Mouse (Mus musculus) heart, embryonic 14.5 days (tissue): ENCODE measurements around the gene Rbm7. TPM values are rescaled to one million over a fixed set of nuclear protein-coding genes. Genes with fewer than 3 reads are reported as not detected.
"Not testable (repeated sequence)": the region's sequence is repeated elsewhere in the genome, so short reads cannot be mapped to it uniquely, and the experiment has no call there.

Experiments used
- ATAC-seq: fragments of 200-750 bp; cut with Nextera tagmentation; 2 replicates; pipeline ENCODE4 v1.8.0; 2017; ENCODE audit warnings: low read depth, moderate TSS enrichment; ENCODE audit not compliant: insufficient number of reproducible peaks, insufficient read depth, low FRiP score
- H3K27ac ChIP-seq, 2 experiments: fragments of 200-500 bp in 1 of 2; fragments of 300-500 bp in 1 of 2; sonication (generic) in 1 of 2; replicated peaks in 1 of 2; 2 replicates each; pipeline ENCODE4 v1.5.1; 2012 to 2014; ENCODE audit warnings: low read depth in 2 of 2, low read length in 2 of 2, control low read depth in 1 of 2, mild to moderate bottlenecking in 1 of 2, mixed read lengths in 1 of 2; ENCODE audit not compliant: control insufficient read depth in 1 of 2, insufficient read depth in 1 of 2
- H3K27me3 ChIP-seq: fragments of 300-500 bp; sonication (generic); 2 replicates; pipeline ENCODE4 v1.6.1; 2014; ENCODE audit warnings: mild to moderate bottlenecking, low read length, control low read depth; ENCODE audit not compliant: control insufficient read depth, insufficient read depth
- H3K36me3 ChIP-seq: fragments of 300-500 bp; sonication (generic); 2 replicates; pipeline ENCODE4 v1.6.1; 2014; ENCODE audit warnings: mild to moderate bottlenecking, control low read depth, low read length, mixed read lengths; ENCODE audit not compliant: control insufficient read depth, insufficient read depth
- H3K4me1 ChIP-seq, 2 experiments: fragments of 200-500 bp in 1 of 2; fragments of 300-500 bp in 1 of 2; sonication (generic) in 1 of 2; 2 replicates each; pipeline ENCODE4 v1.6.1; 2012 to 2014; ENCODE audit warnings: low read length in 2 of 2, control low read depth in 1 of 2, mixed read lengths in 1 of 2; ENCODE audit not compliant: control insufficient read depth in 2 of 2, insufficient read depth in 2 of 2
- H3K4me2 ChIP-seq: fragments of 300-500 bp; sonication (generic); 2 replicates; pipeline ENCODE4 v1.6.1; 2014; ENCODE audit warnings: mild to moderate bottlenecking, low read length
- H3K4me3 ChIP-seq, 2 experiments: fragments of 200-500 bp in 1 of 2; fragments of 300-500 bp in 1 of 2; sonication (generic) in 1 of 2; 2 replicates each; pipeline ENCODE4 v1.5.1; 2012 to 2014; ENCODE audit warnings: low read length in 2 of 2, mild to moderate bottlenecking in 2 of 2, control low read depth in 1 of 2, low read depth in 1 of 2, moderate library complexity in 1 of 2; ENCODE audit not compliant: control insufficient read depth in 1 of 2, insufficient read depth in 1 of 2
- H3K9ac ChIP-seq: fragments of 300-500 bp; sonication (generic); 2 replicates; pipeline ENCODE4 v1.6.1; 2014; ENCODE audit warnings: mild to moderate bottlenecking, low read length
- H3K9me3 ChIP-seq: fragments of 300-500 bp; sonication (generic); 2 replicates; pipeline ENCODE4 v1.6.1; 2016; ENCODE audit warnings: low read length, control low read depth; ENCODE audit not compliant: control insufficient read depth
- WGBS: fragments of 180-500 bp; shearing (Covaris S2); extraction: QIAGEN DNeasy Blood & Tissue Kit; methylation state at CpG from one replicate; pipeline ENCODE4 v1.1.7; 2014; 5-methylcytosine and 5-hydroxymethylcytosine counted together
- polyA plus RNA-seq: library from polyadenylated mRNA; unstranded; fragments of >200 nt; fragmentation: Nextera tagmentation; extraction: Ambion mirVana; gene quantifications from 2 replicates; pipeline ENCODE4 v1.2.1, GENCODE M21; 2014

Rbm7 gene
- polyA plus RNA-seq, 1 experiment from 2014 or later: 85.7 TPM

- ATAC-seq: no peak
- H3K9ac ChIP-seq: no peak overlapping the region
- H3K36me3 ChIP-seq: no peaks in the 10 kb centered on the region
- H3K4me1 ChIP-seq: no peaks in the 10 kb centered on the region
- no peaks in the 10 kb centered on the region for H3K9me3 ChIP-seq
- 74% methylated on average over 4 of the region's 4 CpGs for WGBS
- no peak overlapping the region for H3K27ac ChIP-seq
- H3K27me3 ChIP-seq: no peaks in the 10 kb centered on the region
- no peak overlapping the region for H3K4me2 ChIP-seq
- no peak overlapping the region for H3K4me3 ChIP-seq
These were observed 36.2 kb upstream of the Rbm7 start for GRCm38 (mm10) chr9:48531294-48531693.

GRCm38 (mm10) chr9:48526520-48526919 is 31.4 kb upstream of the Rbm7 start:
- 83% methylated on average over 4 of the region's 4 CpGs for WGBS
- H3K4me3 ChIP-seq: no peak overlapping the region

DNA sequence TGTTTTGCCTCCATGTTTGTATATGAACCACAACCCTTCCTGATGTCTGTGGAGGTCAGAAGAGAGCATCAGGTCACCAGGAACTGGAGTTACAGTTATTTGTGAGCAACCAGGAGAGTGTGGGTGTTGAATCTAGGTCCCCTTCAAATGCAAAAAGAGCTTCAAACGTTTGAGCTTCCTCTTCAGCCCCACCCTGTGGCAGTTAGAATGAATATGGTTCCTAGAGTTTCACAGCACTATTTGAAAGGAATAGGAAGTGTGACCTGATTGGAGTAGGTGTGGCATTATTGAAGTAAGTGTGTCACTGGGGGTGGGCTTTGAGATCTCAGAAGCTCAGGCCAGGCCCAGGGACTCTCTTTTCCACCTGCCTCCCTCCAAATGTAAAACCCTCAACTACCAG is 30.5 kb upstream of the Rbm7 start:
- Histone ChIP-seq H3K4me3 (no peak overlapping the region), H3K36me3 (no peaks in the 10 kb centered on the region), H3K9ac (no peak overlapping the region), H3K9me3 (no peaks in the 10 kb centered on the region), H3K27me3 (no peaks in the 10 kb centered on the region), H3K4me1 (no peaks in the 10 kb centered on the region), H3K27ac (no peak overlapping the region), H3K4me2 (no peak overlapping the region)
- 11% methylated on average over 1 of the region's 1 CpGs for WGBS
- no peak for ATAC-seq

More at GRCm38 (mm10) chr9:48526520-48526919, 31.4 kb upstream of the Rbm7 start:
- no peaks in the 10 kb centered on the region for H3K36me3 ChIP-seq
- no peak overlapping the region for H3K9ac ChIP-seq
- H3K9me3 ChIP-seq: no peaks in the 10 kb centered on the region
- H3K27me3 ChIP-seq: no peaks in the 10 kb centered on the region
- ATAC-seq: no peak
- H3K4me1 ChIP-seq: no peaks in the 10 kb centered on the region
- H3K27ac ChIP-seq: no peak overlapping the region
- no peak overlapping the region for H3K4me2 ChIP-seq

DNA sequence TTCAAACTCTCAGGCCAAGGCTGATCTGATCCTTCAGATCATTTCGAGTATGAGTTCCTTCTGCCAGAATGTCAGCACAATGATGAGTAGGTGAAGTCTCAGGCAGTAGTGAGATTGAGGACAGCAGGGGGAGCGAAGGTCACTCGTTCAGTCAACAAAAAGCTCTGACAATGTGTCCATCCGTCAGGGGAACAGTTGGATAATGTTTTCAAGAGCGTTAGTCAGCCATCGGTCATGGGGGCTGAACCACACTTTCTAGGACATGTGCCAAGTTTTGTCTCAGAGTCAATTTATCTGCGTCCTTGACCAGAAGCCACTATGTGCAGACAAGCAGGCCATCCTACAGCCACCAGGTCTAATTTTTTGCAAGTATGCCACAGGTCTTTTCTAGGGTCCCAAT is 25.3 kb upstream of the Rbm7 start:
- H3K9ac ChIP-seq, H3K27me3 ChIP-seq, ATAC-seq, H3K36me3 ChIP-seq, H3K4me3 ChIP-seq, H3K4me2 ChIP-seq, H3K9me3 ChIP-seq, H3K27ac ChIP-seq: not testable (repeated sequence)
- no CpG with 5 or more reads among the region's 7 CpGs for WGBS
- peaks cover 2 to 14% of the 10 kb centered on the region in 2 experiments; a peak in 3 of 4 replicates for H3K4me1 ChIP-seq

DNA sequence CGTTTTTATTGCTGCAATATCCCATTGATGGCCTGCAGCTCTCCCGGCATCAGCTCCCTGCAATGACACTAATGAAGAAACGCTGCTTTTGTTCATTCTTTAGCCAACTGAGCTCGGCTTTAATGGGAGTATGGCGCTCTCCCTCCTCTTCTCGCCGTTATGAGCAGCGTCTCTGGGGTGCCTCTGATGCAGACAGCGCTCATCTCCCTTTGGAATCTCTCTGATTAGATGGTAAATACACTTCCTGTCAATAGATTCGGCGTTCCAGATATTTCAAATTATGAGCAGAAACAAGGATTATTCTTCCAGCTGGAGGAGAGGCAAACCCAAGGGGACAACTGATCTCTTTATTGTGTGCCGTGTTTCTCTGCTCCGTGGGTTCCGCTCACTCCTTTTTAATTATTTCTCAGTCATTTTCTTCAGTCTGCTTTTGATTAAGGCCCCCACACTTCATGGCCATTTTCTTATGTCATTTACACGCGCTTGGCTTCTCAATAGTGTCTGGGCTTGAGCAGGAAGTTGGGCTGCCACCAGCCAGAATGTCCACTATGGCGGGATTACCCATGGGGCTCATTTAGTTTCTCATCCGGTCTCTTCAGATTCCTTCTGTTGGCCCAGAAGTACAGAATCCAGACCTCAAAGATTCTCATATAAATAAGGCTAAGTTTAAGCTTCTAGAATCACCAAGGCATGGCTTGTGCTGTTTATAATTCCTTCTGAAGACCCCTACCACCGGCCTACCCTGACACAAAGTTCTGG is 22.5 kb upstream of the Rbm7 start:
- Histone ChIP-seq H3K27me3 (no peaks in the 10 kb centered on the region), H3K4me1 (peaks cover 2 to 21% of the 10 kb centered on the region in 2 experiments), H3K27ac (no peak overlapping the region), H3K9me3 (no peaks in the 10 kb centered on the region), H3K36me3 (no peaks in the 10 kb centered on the region), H3K9ac (no peak overlapping the region), H3K4me2 (no peak overlapping the region), H3K4me3 (no peak overlapping the region)
- WGBS: 83% methylated on average over 19 of the region's 19 CpGs
- ATAC-seq: no peak

- peak overlapping the region in 1 of 2 experiments; percentile 85; a peak in 1 of 4 replicates for H3K27ac ChIP-seq
These were observed 21.7 kb upstream of the Rbm7 start for GRCm38 (mm10) chr9:48516615-48517371.

GRCm38 (mm10) chr9:48515332-48515731 is 20.2 kb upstream of the Rbm7 start:
- H3K4me2 ChIP-seq: peak overlapping the region; percentile 31; the same call in 1 of the 2 replicates
- 15% methylated on average over 1 of the region's 1 CpGs for WGBS
- H3K9me3 ChIP-seq: no peaks in the 10 kb centered on the region
- no peaks in the 10 kb centered on the region for H3K36me3 ChIP-seq
- H3K27me3 ChIP-seq: no peaks in the 10 kb centered on the region
- H3K27ac ChIP-seq: peak overlapping the region; percentile 85 to 95
- H3K4me1 ChIP-seq: peaks cover 2 to 21% of the 10 kb centered on the region in 2 experiments
- peak; percentile 91 for ATAC-seq
- H3K4me3 ChIP-seq: no peak overlapping the region
- no peak overlapping the region for H3K9ac ChIP-seq

More at GRCm38 (mm10) chr9:48516615-48517371, 21.7 kb upstream of the Rbm7 start:
- H3K27me3 ChIP-seq: no peaks in the 10 kb centered on the region
- no peak overlapping the region for H3K9ac ChIP-seq
- no peak overlapping the region for H3K4me2 ChIP-seq
- 83% methylated on average over 11 of the region's 11 CpGs for WGBS
- H3K36me3 ChIP-seq: no peaks in the 10 kb centered on the region
- no peak for ATAC-seq
- H3K4me3 ChIP-seq: no peak overlapping the region
- H3K4me1 ChIP-seq: peaks cover 2 to 21% of the 10 kb centered on the region in 2 experiments
- H3K9me3 ChIP-seq: no peaks in the 10 kb centered on the region
